Comparison of ENCODE assay signal across 1 mouse cellular context in genomic region chr7:80294764-80295648, GRCm38 (mm10).
TF ChIP-seq lines count a peak whose summit lies in the region.

No protein-coding gene starts in this region.

TF ChIP-seq in CH12.LX, 34 proteins besides CTCF, POLR2A, EP300 and RAD21 (continued from another document):
- TF ChIP-seq HCFC1 (IDR thresholded peaks at IDR 0.05; ENCODE audit: low read depth, low read length): no peak
- TF ChIP-seq KAT2A (IDR thresholded peaks at IDR 0.05; ENCODE audit: insufficient replicate concordance, low read length): no peak
- TF ChIP-seq RCOR1 (conservative IDR thresholded peaks at IDR 0.05; ENCODE audit: low read depth, low read length): no peak
- TF ChIP-seq JUND (conservative IDR thresholded peaks at IDR 0.05; ENCODE audit: low read depth, low read length): no peak
